Mouse (Mus musculus): ENCODE results near the gene Agmo. TPM values are rescaled to one million over a fixed set of nuclear protein-coding genes. Genes with fewer than 3 reads are reported as not detected.

Agmo gene
- polyA plus RNA-seq (2014; fragmentation: Illumina TruSeq; extraction: RNeasy Lipid Tissue Mini Kit (QIAGEN cat#74804); ENCODE audit: low read depth, low replicate concordance): 34.2 TPM

GRCm38 (mm10) chr12:37241566-37242021, at the start of gene Agmo:
Gene Agmo (plus strand): TSS chr12:37241641.

Other genes with a start within 250 kb of the Agmo start
- gene Meox2, start 133.1 kb upstream of the Agmo start, polyA plus RNA-seq (2014; fragmentation: Illumina TruSeq; extraction: RNeasy Lipid Tissue Mini Kit (QIAGEN cat#74804); ENCODE audit: low read depth, low replicate concordance): 3.5 TPM

Measured in sigmoid colon, adult 10 weeks (tissue).